Mouse (Mus musculus) layer of hippocampus, adult 8-10 months (tissue): ENCODE results near the gene C130074G19Rik. TPM values are rescaled to one million over a fixed set of nuclear protein-coding genes. Genes with fewer than 3 reads are reported as not detected.

ENCODE experiments used
- DNase-seq, 2 experiments: peaks; one replicate each; pipeline ENCODE4 v3.0.0; 2022; ENCODE audit warnings: low spot score in 2 of 2
- microRNA-seq, 2 experiments: library from miRNA; unstranded; fragments of <30 nt; microRNA quantifications; one replicate each; pipeline ENCODE4 v1.2.0; 2022
- total RNA-seq, 4 experiments: library from RNA; stranded (reverse); gene quantifications; 2 replicates each; pipeline ENCODE4 v1.2.4; 2022

Gene C130074G19Rik
- total RNA-seq, 4 experiments from 2014 or later: 7.2 to 8.9 (median 8.4) TPM

DNA sequence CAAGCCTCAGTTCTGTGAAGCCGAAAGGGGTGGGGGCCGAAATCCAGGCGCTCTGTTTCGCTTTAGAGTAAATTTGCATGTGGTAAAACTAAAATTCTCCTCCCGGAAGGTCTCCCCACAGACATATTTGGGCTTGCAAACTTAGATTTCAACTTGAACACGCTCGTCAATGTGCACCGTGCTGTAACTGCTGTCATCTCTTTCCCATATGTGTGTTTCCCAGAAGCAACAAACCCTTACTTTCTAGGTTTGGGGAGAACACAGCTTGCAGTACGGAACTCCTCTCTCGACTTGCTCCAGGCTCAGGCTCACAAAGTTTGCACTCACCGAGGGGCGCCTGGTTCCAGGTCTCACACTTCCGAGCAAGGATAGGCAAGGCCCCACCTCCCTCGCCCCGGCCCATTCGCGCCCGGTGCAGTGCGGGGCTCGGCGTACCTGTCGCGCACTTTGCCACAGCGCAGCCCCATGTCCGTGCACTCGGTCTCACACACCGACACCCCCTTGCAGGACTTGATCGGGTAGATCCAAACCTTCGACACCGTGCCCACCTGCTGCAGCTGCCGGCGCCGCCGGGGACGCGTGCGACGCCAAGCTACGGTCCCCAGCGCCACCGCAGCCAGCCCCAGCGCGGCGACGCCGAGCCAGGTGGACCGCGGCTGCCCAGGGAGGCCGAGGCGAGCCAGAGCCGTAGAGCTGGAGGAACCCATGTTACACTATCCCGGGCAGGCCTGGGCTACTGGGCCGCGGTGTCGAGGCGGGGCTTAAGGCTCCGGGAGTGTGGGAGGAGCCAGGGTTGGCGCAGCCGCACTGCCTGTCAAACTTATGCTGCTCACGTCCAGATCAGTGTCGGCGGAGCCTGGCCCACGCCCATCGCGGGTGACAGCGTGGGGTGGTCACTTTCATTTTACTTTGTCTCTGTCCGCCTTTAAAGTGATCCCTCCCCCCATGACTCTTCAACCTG lies 37.6 kb downstream of the C130074G19Rik start:
- peak; percentile 66 to 76 for DNase-seq

DNA sequence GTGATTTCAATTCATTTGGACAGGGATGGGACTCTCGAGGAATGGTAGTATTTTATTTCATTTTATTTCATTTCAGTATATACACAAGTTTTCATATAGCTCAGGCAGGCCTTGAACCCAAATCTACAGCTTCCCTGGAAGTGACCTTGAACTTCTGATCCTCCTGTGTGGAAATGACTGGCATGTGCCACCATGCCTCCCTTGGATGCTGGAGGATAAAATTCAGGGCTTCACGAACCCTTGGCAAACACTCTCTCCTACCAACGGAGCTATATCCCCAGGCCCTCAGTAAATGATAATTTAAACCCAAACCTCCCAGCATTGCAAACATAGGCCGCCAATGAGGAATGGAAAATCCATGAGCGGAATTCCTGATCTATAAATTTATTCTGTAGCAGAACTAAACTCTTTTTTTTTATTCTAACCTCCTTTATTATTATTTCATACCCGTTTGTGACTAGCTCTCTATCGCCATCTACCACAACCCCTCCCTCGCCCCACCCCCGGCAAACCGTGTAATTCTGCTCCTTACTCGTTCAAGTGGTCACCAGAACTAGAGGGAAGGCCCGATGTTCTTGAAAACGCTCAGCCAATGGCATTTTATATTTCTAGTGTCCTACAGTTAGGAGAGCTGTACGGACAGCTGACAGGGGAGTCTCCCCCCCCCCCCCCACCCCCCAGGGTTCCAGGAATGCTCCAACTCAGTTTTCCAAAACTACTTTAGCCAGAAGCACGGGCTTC lies 38.5 kb downstream of the C130074G19Rik start:
- DNase-seq: no peak

DNA sequence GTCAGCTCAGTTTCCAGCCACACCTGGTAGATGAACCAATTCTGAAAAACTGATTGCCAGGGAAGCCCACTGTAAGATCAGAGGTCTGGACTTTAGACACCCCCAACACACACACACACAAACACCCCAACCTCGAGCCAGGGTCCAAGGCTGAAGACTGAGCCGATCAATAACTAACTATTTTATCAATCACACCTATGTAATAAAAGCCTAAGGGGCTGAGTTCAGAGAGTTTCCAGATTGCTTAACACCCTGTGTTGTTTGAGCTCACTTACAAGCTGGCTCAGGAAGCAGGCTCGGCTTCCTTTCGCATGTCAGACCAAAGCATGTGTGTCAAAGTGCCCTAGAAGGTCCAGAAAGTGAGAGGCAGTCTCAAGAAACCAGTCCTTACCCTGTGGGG lies 45.4 kb downstream of the C130074G19Rik start:
- DNase-seq: no peak

DNA sequence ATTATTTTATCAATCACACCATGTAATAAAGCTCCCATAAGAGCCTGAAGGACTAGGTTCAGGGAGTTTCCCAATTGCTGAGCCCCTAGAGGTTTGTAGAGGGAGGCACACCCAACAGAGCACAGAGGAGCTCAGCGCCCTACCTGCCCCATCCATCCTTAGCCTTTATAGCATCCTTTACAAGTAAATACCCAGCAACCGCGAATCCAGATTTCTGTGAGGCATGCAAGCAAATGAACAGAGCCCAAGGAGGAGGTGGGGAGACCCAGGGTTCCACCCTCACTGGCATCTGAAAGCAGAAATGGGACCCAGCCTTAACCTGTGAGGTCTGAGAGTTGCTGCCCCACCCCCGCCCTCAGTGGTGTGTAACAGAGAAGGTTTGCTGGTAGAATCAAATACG lies 46.7 kb downstream of the C130074G19Rik start:
- no peak for DNase-seq

DNA sequence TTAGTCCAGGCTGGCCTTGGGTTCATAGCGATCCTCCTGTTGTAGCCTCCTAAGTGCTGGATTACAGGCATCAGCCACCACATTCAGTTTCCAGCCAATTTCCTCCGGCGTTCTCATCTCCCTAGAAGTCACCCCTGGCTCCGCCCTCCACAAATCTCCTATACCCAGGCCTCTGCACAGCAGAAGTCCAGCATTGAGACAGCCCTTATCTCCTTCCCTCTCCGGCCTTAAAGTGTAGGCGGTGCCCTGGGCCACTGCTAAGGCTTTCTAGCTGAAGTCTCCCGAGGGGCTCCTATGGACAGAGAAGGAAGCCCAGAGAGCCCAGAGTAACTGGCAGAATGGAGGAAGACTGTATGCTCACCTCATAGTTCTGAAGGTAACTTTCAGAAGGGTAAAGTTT lies 49.5 kb downstream of the C130074G19Rik start:
- no peak for DNase-seq

DNA sequence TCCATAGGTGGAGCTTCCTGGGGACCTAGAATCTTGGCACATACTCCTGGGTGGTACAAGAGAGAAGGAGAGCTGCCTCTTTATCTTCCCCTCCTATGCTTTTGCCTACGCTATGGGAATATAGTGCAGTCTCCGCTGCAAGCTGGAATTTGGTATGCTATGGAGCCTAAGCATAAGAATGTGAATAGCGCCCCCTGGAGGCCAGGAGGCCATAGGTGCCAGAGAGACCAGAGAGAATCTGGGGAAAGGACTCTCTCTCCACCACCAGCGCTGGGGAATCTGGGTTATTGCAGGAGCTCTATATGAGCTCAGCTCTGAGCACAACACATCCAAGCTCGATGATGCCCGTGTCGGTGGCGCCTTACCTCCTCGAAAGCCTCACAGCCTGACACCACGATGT lies 50.8 kb downstream of the C130074G19Rik start:
- no peak for DNase-seq

DNA sequence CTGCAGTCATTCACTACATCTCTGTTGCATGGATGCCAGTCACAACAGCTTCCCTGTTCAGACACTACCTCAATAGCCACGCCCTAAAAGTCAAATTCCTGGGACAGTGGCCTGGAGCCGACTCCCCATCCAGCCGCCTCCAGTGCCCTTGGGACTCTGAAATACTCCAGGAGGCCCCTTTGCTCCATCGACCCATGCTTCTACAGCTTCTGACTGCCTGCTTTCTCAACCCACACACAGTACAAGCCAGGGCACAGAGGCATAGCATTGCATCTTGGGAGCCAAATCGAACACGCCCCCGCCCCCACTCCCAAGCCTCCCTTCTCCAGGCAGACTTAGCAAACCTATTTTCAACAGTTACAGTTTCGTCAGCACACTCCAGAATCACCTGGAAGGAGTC lies 53.1 kb downstream of the C130074G19Rik start:
- DNase-seq: no peak

DNA sequence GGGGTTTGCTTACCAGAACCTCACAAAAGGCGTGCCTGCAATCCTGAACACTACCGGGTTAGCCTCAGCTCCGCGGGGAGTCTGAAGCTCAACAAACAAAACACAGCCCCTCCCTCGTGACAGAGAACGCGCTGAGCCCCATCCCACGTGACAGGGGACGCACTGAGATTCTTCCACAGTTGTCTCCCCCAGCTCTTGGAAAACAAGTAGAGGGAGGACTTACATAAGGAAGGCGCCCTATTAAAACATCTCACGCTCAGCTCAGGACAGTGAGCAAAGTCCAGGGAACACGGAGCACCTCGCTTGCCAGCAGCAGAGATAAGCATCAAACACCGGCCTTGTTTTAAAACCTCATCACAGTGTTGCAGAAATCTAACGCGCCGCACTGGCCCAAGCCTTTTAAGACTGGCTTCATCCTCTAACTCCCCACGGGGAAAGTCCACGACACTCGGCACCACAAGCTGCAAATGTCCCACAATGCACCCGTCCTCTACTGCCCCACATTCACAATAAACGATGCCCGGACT lies 55.8 kb downstream of the C130074G19Rik start:
- DNase-seq: no peak

DNA sequence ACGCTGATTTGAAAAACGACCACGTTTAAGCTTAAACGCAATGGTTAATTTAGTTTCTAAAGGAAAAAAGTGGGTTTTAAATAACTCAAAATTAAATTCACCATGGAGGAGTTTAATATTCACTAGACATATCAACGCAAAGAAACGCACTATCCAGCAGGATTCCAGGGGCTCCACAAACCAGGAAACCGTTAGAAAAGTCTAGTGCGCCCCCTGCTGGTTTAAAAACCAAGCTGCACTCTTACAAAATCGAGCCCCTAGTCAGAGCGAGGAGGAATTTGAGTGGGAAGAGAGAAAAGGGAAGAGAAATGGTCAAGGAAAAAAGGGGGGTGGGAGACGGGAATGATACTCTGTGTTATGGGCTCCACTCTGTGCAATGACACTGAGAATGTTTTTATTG lies 57.9 kb downstream of the C130074G19Rik start:
- peak in 1 of 2 experiments; percentile 32 for DNase-seq

DNA sequence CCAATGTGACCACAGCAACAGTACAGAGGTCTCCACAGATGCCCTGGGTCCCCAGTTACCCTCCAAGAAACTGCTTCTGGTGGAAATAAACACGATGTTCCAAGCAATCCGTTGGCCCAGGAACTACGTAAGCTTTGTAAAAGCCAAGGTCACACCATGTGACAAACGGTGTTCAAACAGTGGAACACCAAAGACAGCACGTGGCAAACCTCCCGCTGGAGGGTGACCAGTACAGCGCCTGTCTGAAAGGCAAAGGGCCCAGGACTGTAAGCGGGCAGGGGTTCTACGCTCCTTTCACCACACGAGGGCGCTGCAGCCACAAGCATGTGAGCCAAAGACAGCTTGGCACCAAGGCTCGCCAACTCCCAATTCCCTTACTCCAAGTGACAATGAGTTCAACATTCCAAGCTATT lies 58.6 kb downstream of the C130074G19Rik start:
- DNase-seq: peak; percentile 72 to 89

DNA sequence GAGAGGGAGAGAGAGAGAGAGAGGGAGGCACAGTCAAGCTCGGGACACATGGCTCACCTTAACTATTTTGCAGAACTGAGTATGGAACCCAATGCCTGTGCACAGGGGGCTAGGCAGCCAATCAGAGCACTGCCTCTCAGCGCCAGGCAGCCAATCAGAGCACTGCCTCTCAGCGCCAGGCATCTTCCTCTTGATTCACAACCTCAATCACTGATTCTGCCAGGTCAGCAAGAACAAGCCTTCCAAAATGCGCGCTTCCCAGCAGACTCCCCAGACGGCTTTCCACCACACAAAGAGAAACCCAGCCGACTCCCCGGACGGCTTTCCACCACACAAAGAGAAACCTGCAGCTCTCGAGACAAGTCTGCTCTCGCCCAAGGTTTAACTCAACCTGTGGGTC lies 60.3 kb downstream of the C130074G19Rik start:
- DNase-seq: peak in 1 of 2 experiments; percentile 38

Small RNAs within 50 kb of the gene (microRNA-seq; reads per million reads assigned to microRNA genes)
- 339 to 386 reads per million in 2 experiments for gene Mir1981

Other genes starting within 250 kb of the C130074G19Rik start
- gene Hlx, start 150.6 kb downstream of the C130074G19Rik start, total RNA-seq: 1 to 10 TPM in 2 of 4 experiments, under 1 TPM in 2; 0.76 to 4.5 (median 1.9) TPM
- gene Marc1, start 71.9 kb downstream of the C130074G19Rik start, total RNA-seq: under 1 TPM in 1 of 4 experiments, not detected in 3; 0.19 TPM
- gene Marc2, start 36.8 kb downstream of the C130074G19Rik start, total RNA-seq: 100 to 1,000 TPM; 104 to 131 (median 119) TPM
- gene Mark1, start 116.4 kb upstream of the C130074G19Rik start, total RNA-seq: 10 to 100 TPM; 43.3 to 56.9 (median 47.9) TPM